Mouse (Mus musculus): ENCODE results near the gene D630039A03Rik. TPM values are rescaled to one million over a fixed set of nuclear protein-coding genes. Genes with fewer than 3 reads are reported as not detected.

D630039A03Rik gene
- total and polyA plus RNA-seq, 2 experiments from 2014 or later = 0.52 to 0.54 TPM

- Histone ChIP-seq H3K27me3 (ENCODE audit: insufficient read depth, low read length) (no peaks in the 10 kb centered on the region), H3K4me3 (ENCODE audit: low read length) (no peak overlapping the region), H3K4me1 (ENCODE audit: insufficient read depth, low read length) (no peaks in the 10 kb centered on the region), H3K36me3 (ENCODE audit: insufficient read depth, low read length) (no peaks in the 10 kb centered on the region), H3K9ac (replicated peaks; ENCODE audit: low read length) (no peak overlapping the region), H3K9me3 (ENCODE audit: low read length) (no peaks in the 10 kb centered on the region), H3K27ac (no peak overlapping the region), H3K4me2 (ENCODE audit: low read depth, low read length) (no peak overlapping the region)
- whole genome bisulfite sequencing = 88% methylated on average over 5 of the region's 5 CpGs
- no peak for TF ChIP-seq CTCF (IDR thresholded peaks at IDR 0.05; ENCODE audit: low read depth)
- DNase-seq (ENCODE audit: low spot score) = no peak
- ATAC-seq = no peak
These were observed 18.1 kb upstream of the D630039A03Rik start for GRCm38 (mm10) chr4:57934181-57934580.

GRCm38 (mm10) chr4:57930559-57931170 lies 14.6 kb upstream of the D630039A03Rik start:
- DNase-seq (ENCODE audit: low spot score) (no peak), ATAC-seq (no peak)
- H3K9ac ChIP-seq (replicated peaks; ENCODE audit: low read length) = no peak overlapping the region
- no peak for TF ChIP-seq CTCF (IDR thresholded peaks at IDR 0.05; ENCODE audit: low read depth)
- H3K4me3 ChIP-seq (ENCODE audit: low read length) = no peak overlapping the region
- no peaks in the 10 kb centered on the region for H3K4me1 ChIP-seq (ENCODE audit: insufficient read depth, low read length)
- H3K27me3 ChIP-seq (ENCODE audit: insufficient read depth, low read length) = no peaks in the 10 kb centered on the region
- H3K9me3 ChIP-seq (ENCODE audit: low read length) = no peaks in the 10 kb centered on the region
- H3K27ac ChIP-seq = no peak overlapping the region
- no peaks in the 10 kb centered on the region for H3K36me3 ChIP-seq (ENCODE audit: insufficient read depth, low read length)
- H3K4me2 ChIP-seq (ENCODE audit: low read depth, low read length) = no peak overlapping the region
- 77% methylated on average over 5 of the region's 5 CpGs for WGBS

- TF ChIP-seq CTCF (IDR thresholded peaks at IDR 0.05; ENCODE audit: low read depth) = peak; percentile 79
- Histone ChIP-seq H3K27me3 (ENCODE audit: insufficient read depth, low read length) (no peaks in the 10 kb centered on the region), H3K9me3 (ENCODE audit: low read length) (no peaks in the 10 kb centered on the region), H3K4me2 (ENCODE audit: low read depth, low read length) (no peak overlapping the region), H3K27ac (no peak overlapping the region), H3K4me3 (ENCODE audit: low read length) (no peak overlapping the region), H3K36me3 (ENCODE audit: insufficient read depth, low read length) (no peaks in the 10 kb centered on the region), H3K4me1 (ENCODE audit: insufficient read depth, low read length) (0 out of 2 replicates have a peak, but pooled peaks cover under 1% of the 10 kb centered on the region), H3K9ac (replicated peaks; ENCODE audit: low read length) (no peak overlapping the region)
- ATAC-seq (peak; percentile 58), DNase-seq (ENCODE audit: low spot score) (peak; percentile 88)
- WGBS = 22% methylated on average over 3 of the region's 3 CpGs
These were observed 11.5 kb upstream of the D630039A03Rik start for GRCm38 (mm10) chr4:57927464-57928205.

GRCm38 (mm10) chr4:57924556-57925071 lies 8.5 kb upstream of the D630039A03Rik start:
- Histone ChIP-seq H3K9ac (replicated peaks; ENCODE audit: low read length) (no peak overlapping the region), H3K4me2 (ENCODE audit: low read depth, low read length) (no peak overlapping the region), H3K4me1 (ENCODE audit: insufficient read depth, low read length) (0 out of 2 replicates have a peak, but pooled peaks cover 4% of the 10 kb centered on the region), H3K4me3 (ENCODE audit: low read length) (no peak overlapping the region), H3K9me3 (ENCODE audit: low read length) (no peaks in the 10 kb centered on the region), H3K27me3 (ENCODE audit: insufficient read depth, low read length) (no peaks in the 10 kb centered on the region), H3K36me3 (ENCODE audit: insufficient read depth, low read length) (no peaks in the 10 kb centered on the region), H3K27ac (no peak overlapping the region)
- WGBS = 58% methylated on average over 6 of the region's 6 CpGs
- DNase-seq (ENCODE audit: low spot score) = peak; percentile 30
- no peak for ATAC-seq
- TF ChIP-seq CTCF (IDR thresholded peaks at IDR 0.05; ENCODE audit: low read depth) = no peak

- 21% methylated on average over 5 of the region's 5 CpGs for WGBS
- no peak overlapping the region for H3K9ac ChIP-seq (replicated peaks; ENCODE audit: low read length)
- no peak for TF ChIP-seq CTCF (IDR thresholded peaks at IDR 0.05; ENCODE audit: low read depth)
- H3K4me2 ChIP-seq (ENCODE audit: low read depth, low read length) = no peak overlapping the region
- H3K9me3 ChIP-seq (ENCODE audit: low read length) = no peaks in the 10 kb centered on the region
- ATAC-seq (no peak), DNase-seq (ENCODE audit: low spot score) (peak; percentile 19)
- H3K36me3 ChIP-seq (ENCODE audit: insufficient read depth, low read length) = no peaks in the 10 kb centered on the region
- H3K4me1 ChIP-seq (ENCODE audit: insufficient read depth, low read length) = 0 out of 2 replicates have a peak, but pooled peaks cover 4% of the 10 kb centered on the region
- H3K27ac ChIP-seq = no peak overlapping the region; the same call in 1 of the 2 replicates
- no peak overlapping the region for H3K4me3 ChIP-seq (ENCODE audit: low read length)
- H3K27me3 ChIP-seq (ENCODE audit: insufficient read depth, low read length) = no peaks in the 10 kb centered on the region
These were observed 6.1 kb upstream of the D630039A03Rik start for GRCm38 (mm10) chr4:57922171-57922570.

- DNase-seq (ENCODE audit: low spot score) = no peak
- Histone ChIP-seq H3K9me3 (ENCODE audit: low read length) (no peaks in the 10 kb centered on the region), H3K4me1 (ENCODE audit: insufficient read depth, low read length) (0 out of 2 replicates have a peak, but pooled peaks cover 4% of the 10 kb centered on the region), H3K27ac (no peak overlapping the region), H3K4me2 (ENCODE audit: low read depth, low read length) (no peak overlapping the region), H3K36me3 (ENCODE audit: insufficient read depth, low read length) (no peaks in the 10 kb centered on the region), H3K27me3 (ENCODE audit: insufficient read depth, low read length) (no peaks in the 10 kb centered on the region), H3K9ac (replicated peaks; ENCODE audit: low read length) (no peak overlapping the region), H3K4me3 (ENCODE audit: low read length) (no peak overlapping the region)
- no peak for TF ChIP-seq CTCF (IDR thresholded peaks at IDR 0.05; ENCODE audit: low read depth)
- no peak for ATAC-seq
- WGBS = 56% methylated on average over 1 of the region's 1 CpGs
These were observed 4.4 kb upstream of the D630039A03Rik start for GRCm38 (mm10) chr4:57920522-57920921.

Data from hindbrain, postnatal 0 days (tissue).